Mouse (Mus musculus): Measurements from ENCODE around the gene Cldn18.

Gene Cldn18

DNA sequence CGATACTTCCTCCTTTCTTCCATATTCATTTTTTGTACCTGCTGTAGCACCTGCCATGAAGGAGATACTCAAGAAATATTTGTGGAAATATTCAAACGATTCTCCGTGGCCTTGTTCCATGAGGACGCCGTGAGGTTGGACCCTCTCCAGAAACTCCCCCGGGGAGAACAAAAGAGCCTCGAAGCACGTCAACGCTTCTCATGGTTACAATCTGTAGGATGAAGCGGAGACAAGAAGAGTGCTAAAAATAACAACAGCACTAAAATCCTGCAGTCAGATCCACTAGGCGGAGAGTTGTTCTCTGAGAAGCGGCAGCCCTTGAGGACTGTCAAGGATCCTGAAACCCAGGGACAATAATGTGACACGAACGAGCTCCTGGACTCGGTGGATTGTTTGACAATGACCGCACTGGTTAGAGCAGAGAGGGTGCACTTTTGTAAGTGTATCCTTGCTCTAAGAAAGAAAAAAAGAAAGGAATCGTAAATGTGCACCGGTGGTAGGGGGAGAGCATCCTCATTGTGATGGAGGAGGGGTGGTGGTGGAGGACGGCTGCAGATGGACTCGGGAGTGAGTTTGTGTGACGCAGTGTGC lies 35.0 kb downstream of the Cldn18 start:
- DNase-seq = no peak

DNA sequence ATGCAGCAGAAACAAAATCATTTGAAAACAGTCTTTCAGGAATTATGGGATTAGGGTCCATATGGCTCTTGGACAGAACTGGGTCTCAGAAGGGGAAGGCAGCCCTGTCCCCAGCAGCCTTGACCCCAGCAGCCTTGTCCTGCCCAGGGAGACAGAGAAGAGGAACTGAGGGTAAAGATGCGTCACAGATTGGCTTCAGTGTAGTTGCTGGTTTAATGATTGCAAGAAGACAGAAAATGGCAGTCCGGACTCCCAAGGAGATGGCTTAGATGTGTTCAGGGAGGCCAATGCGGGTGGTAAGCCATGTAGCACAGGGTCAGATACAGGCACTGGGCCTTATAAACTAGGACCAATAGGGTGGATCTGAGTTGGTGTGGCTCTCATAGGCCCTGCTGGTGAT lies 41.4 kb downstream of the Cldn18 start:
- no peak for DNase-seq

DNA sequence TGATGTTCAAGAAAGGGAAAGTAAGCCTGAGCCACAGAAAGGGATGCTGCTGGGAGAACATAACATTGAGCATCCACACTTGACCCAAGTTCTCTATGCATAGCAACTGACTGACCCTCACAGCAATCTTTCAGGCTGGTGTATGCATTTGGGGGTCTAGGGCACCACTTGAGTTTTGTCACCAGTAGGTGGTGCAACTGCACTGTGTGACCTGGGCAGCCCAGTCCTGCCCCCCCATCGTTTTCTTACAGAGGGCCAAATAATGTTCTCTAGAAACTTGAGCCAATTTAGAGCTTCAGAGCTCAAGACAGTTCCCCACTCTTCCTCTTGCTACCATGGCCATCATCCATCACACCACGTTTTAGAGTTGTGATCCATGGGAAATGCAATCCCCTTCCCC lies 45.5 kb downstream of the Cldn18 start:
- peak; percentile 20 for DNase-seq

DNA sequence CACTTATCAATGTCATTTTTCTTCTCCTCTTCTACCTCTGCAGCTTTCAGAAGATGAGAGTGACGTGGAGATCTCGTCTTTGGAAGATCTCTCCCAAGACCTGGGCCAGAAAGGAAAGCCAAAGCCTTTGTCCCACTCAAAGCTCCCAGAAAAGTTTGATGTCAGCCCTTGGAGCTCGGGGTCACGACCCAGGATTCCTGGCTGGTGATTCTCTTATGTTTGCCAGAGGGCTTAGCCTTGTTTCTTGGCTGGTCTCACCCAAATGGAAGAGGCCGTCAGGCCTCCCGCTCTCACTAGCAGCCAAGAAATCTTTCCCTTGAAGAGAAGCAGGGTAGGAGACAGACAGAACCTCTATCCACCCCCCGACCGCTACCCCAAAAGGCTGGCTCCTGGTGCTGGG lies 49.5 kb downstream of the Cldn18 start:
- DNase-seq = no peak

DNA sequence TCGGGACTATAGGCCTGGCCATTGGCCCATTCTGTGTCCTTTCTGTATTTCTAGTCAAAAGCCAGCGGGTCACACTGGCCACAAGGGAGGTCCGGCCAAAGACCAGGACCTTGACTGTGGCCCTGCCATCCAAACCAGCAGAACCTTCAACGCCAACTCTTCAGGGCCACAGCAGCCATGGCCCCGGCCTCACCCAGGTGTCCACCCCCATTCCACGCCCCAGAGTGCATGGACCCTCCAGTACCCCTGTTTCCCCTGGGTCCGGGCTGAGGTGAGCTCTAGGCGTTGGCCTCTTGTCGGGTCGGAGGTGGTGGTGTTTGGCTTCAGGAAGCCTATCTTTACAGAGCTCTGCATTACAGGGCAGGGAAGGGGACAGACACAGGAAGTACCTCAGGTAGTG lies 54.2 kb downstream of the Cldn18 start:
- no peak for DNase-seq

DNA sequence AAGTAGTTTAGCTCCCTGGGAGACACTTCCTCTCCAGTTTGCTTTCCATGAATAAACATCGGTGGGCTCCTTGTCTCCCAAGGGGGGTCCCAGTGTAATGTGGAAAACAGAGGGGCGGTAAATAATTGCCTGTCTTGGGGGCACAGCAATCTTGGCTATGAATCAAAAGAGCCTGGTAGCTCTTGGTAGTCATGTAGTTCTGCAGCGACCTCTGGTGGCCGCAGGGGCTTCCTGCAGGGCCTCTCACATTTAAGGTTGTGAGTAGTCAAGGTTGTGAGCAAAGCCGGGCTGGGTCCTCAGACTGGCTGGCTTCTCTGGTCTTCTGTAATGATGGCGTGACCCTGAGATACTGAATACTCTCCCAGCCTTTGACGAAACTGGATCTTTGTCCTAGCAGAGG lies 54.7 kb downstream of the Cldn18 start:
- peak; percentile 83 for DNase-seq

DNA sequence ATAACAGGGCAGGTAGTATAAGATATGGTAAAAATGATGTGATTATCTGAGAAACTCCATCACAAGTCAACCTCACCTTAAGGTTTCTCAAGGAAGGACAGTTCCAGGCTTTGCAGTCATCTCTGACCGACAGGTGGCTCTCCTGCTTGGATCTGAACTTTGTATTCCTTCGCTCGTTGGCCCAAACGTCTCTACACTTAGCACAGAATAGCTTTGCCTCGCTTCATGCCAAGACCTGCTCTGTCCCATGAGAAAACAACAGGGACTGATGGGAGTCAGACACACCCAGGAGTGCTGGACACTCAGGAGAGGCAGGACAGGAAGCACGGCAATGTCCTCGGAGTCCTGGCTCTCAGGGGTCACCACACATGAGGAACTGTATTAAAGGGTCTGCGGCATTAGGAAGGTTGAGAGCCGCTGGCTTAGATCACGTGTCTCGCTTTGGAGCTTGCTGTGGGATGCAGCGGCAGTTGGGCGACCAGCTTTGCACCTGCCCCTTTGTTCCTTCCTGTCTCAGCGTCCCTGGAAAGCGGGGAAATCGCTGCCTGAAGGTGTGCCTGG lies 55.4 kb downstream of the Cldn18 start:
- DNase-seq = no peak

DNA sequence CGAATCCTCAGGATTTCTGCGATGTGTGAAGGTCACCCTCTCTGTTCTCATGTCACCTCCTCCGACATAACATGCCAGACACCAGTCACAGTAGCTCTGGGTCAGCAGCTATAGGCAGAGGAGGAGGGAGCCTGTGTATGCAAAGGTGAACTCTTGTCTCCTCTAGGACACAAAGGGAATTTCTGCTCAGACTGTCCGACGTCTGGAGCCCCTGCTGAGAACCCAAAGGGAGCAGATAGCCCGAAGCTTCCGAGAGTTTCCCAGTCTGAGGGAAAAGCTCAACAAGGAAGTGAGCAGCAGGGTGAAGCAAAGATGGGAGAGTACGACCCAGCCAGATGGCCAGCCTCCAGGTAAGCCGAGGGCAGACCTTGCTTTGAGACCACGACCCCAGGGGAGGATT lies 56.3 kb downstream of the Cldn18 start:
- DNase-seq = no peak

DNA sequence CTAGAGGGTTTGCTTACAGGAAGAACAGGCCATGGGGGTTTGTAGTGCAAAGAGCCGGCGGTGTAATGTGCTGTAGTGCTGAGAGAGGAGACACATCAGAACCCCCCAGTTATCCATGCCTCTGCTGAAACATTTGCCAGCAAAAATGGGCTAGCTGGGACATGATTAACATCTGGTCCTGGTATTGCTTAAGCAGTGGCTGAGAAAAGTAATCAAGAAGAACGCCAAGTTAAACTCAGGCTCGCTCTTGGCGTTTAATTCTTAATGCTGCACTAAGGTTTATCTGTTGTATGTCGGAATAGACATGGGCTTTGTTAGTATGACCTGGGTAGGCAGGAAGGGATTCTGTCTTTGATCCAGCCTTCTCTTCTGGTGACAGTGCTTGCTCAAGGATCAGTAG lies 71.0 kb downstream of the Cldn18 start:
- no peak for DNase-seq

DNA sequence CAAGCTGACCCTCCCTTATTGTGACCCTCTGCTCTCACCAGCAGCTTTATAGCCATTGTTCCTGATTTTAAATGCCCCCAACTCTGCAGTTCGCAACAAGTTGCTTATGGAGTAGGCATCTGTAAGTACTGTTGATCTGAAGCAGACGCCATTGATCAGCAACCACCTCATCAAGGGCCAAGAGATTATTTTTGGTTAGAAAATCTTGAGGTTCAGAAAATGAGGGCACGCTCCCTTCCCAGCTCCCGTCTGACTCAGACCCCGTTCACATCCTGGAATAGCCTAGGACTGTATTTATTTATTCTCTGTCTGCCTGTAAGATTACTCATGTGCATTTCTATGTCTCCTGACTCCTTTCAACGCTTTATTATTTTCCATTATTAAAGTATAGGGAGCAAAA lies 71.7 kb downstream of the Cldn18 start:
- no peak for DNase-seq

DNA sequence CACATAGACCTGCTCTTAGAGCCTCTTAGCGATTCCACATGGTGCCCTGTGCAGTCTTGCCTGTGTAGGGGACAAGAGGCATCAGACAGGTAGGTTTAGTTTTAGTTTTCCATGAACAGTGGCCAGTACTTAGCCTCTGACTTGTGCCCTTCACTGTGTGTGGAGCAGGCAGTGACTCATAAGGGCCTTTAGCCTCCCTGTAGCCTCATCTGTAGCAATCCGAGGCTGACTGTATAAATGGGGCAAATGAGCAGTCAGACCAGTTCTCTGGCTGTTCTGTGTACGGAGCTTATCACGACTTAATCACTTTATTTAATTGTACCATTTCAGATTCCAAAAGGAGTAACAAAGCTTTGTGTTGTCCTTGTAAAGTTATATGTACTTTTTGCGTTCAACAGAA lies 77.1 kb downstream of the Cldn18 start:
- DNase-seq = no peak

Data from retina, postnatal 1 day (tissue).